Mouse (Mus musculus): ENCODE data around the gene Nes. TPM values are rescaled to one million over a fixed set of nuclear protein-coding genes. Genes with fewer than 3 reads are reported as not detected.

Nes gene
- polyA plus RNA-seq, 1 experiment from 2014 or later, result 22.2 TPM

DNA sequence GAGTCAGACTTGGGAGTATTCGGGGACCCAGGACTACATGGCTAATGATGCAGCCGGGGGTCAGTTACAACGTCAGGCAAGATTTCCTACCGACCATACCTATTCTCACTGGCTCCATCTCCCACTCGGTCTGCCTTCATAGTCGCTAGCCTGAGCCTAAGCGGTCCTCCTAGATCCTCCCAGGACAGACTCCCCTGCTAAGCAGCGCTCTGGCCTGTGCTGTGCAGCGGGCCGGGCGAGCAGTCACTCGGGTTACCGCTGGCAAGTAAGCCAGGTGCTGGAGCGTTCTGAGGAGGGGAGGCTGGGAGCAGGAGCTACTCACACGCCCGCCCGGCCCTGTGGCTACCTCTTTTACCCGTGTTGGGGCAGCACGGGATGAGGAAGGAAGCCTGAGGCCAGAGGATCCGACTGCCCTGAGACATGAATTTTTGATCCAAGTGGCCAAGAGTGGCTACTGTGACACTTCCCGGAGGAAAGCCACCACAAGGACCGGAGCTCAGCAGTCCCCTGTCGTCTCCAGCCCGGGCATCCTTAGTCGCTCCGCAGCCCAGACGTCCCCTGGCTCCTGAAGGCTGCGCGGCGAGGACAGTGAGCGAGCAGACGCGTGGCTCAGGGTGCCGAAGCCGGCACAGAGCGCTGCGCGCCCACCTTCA is 28.5 kb downstream of the Nes start:
- no peak overlapping the region for H3K9ac ChIP-seq (replicated peaks; ENCODE audit: low read depth)
- H3K4me2 ChIP-seq (replicated peaks; ENCODE audit: low read depth, low read length), result peak overlapping the region; percentile 56
- no peak for DNase-seq (ENCODE audit: low spot score)
- H3K4me3 ChIP-seq (ENCODE audit: low read depth, low read length), result peak overlapping the region; percentile 26; the same call in 1 of the 2 replicates
- peaks cover 16% of the 10 kb centered on the region for H3K4me1 ChIP-seq (ENCODE audit: insufficient read depth, low read depth, low read length)
- no peaks in the 10 kb centered on the region for H3K36me3 ChIP-seq (ENCODE audit: insufficient read depth, low read length)
- 2% methylated on average over 38 of the region's 38 CpGs for WGBS
- peaks cover 58% of the 10 kb centered on the region for H3K27me3 ChIP-seq (replicated peaks; ENCODE audit: insufficient read depth, low read length)
- H3K9me3 ChIP-seq (ENCODE audit: low read length), result no peaks in the 10 kb centered on the region
- TF ChIP-seq EP300 (IDR thresholded peaks at IDR 0.05) (no peak), CTCF (IDR thresholded peaks at IDR 0.05) (no peak)
- ATAC-seq, result no peak
- no peak overlapping the region for H3K27ac ChIP-seq (ENCODE audit: low read length)

DNA sequence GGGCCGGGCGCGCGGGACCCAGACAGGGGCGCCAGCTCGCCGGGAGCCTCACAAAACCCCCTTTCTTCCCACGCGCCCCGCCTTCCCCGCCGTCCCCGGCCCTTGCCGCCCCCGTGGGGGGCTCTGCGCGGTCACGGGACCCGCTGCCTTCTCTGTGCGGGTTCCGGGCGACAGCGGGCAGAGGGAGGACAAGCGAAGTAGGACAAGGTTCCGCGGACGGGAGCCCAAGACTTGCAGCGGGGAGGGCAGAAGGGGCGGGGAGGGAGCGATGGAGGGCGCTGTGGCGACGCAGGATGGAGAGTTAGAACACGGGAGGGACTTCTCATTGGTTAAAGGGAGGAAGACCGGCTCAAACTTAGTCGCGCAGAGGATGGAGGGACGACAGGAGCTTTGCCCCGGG is 29.3 kb downstream of the Nes start, which contains the start of gene Bcan:
Bcan (minus strand) TSS at position 50 of the 400 bp plus-strand sequence.
- ATAC-seq (no peak), DNase-seq (ENCODE audit: low spot score) (no peak)
- no peak within 1 kb of the TSS for H3K27ac ChIP-seq (ENCODE audit: low read length)
- no peaks in the 10 kb centered on the region for H3K9me3 ChIP-seq (ENCODE audit: low read length)
- no peak within 1 kb of the TSS for H3K9ac ChIP-seq (replicated peaks; ENCODE audit: low read depth)
- TF ChIP-seq EP300 (IDR thresholded peaks at IDR 0.05) (no peak), CTCF (IDR thresholded peaks at IDR 0.05) (peak; percentile 18; the same call in 1 of the 2 replicates)
- 4% methylated on average over 29 of the region's 39 CpGs for WGBS
- peaks cover 58% of the 10 kb centered on the region for H3K27me3 ChIP-seq (replicated peaks; ENCODE audit: insufficient read depth, low read length)
- H3K36me3 ChIP-seq (ENCODE audit: insufficient read depth, low read length), result no peaks in the 10 kb centered on the region
- peak within 1 kb of the TSS; percentile 56 for H3K4me2 ChIP-seq (replicated peaks; ENCODE audit: low read depth, low read length)
- H3K4me1 ChIP-seq (ENCODE audit: insufficient read depth, low read depth, low read length), result peaks cover 16% of the 10 kb centered on the region
- H3K4me3 ChIP-seq (ENCODE audit: low read depth, low read length), result peak within 1 kb of the TSS; percentile 26; the same call in 1 of the 2 replicates

DNA sequence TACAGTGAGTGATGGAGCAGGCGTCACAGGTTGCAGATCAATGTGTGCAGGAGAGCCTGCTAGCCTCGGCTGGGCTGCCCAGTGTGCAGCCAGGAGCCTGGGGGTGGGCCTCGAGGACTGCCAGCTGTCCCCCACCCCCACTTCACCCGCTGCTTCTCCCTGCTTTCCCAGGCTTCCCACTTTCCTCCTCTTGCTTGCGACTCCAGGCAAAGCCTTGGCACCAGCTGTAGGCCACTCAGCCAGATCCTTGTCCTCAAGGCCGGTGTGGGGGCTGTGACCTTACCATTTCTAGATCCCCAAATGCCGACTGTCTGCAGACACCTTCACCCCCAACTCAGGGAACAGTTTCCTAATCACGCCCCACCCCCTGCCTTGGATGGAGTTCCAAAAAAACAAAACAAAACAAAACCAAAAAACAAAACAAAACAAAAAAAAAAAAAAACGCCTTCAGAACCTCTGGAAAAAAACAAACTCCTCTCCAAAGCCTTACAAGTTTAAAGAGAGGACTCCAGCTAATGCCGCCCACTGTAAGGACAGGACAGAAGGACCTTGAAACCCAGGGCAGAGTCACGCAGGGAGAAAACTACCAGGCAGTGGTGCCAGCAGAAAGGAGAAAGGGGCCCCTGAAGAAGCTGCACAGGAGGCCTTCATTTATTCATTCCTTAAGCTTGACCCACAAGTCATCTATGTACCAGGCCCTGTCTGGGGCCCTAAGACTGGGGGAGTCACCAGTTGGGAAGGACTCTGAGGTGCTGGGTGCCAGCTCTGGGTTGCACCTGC is 30.1 kb downstream of the Nes start:
- ATAC-seq, result no peak
- H3K4me3 ChIP-seq (ENCODE audit: low read depth, low read length), result peak overlapping the region; percentile 26; the same call in 1 of the 2 replicates

DNA sequence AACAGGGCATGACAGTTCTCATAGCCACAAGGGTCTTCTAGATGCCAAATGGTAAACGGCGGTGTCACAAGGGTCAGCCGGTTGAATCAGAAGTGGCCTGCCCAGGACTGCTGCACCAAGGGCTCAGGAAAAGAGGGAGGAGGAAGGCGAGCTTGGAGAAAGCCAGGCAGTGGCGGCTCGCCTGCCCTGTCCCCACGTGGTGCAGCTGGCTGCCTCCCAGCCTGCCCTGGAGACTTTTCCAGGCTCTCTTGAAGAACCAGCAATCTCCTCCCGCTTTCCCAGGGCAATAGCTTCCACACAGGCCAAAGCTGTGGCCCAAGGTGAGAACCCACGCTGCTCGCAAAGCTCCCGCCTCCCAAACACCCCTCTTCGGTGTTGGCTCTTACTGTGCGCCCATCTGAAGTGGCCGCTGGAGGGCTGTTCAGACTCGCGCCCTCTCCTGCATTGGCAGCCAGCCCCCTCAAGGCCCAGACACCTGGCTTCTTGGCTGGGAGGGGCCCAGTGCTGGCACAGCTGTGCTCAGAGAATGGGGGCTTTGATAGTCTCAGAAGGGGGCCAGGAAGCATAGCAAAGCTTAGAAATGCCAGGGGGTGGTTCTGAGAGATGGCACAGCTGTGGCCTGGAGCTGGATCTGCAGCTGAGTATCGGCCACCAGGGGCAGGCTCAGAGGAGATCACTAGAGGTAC is 31.6 kb downstream of the Nes start:
- Histone ChIP-seq H3K36me3 (ENCODE audit: insufficient read depth, low read length) (no peaks in the 10 kb centered on the region), H3K4me1 (ENCODE audit: insufficient read depth, low read depth, low read length) (peaks cover 10% of the 10 kb centered on the region; the same call in 1 of the 2 replicates), H3K9ac (replicated peaks; ENCODE audit: low read depth) (no peak overlapping the region), H3K4me2 (replicated peaks; ENCODE audit: low read depth, low read length) (no peak overlapping the region), H3K9me3 (ENCODE audit: low read length) (no peaks in the 10 kb centered on the region), H3K27me3 (replicated peaks; ENCODE audit: insufficient read depth, low read length) (peaks cover 40% of the 10 kb centered on the region), H3K4me3 (ENCODE audit: low read depth, low read length) (no peak overlapping the region), H3K27ac (ENCODE audit: low read length) (no peak overlapping the region)
- TF ChIP-seq EP300 (IDR thresholded peaks at IDR 0.05) (no peak), CTCF (IDR thresholded peaks at IDR 0.05) (peak; percentile 30)
- 2% methylated on average over 16 of the region's 17 CpGs for WGBS
- peak; percentile 75 for ATAC-seq
- DNase-seq (ENCODE audit: low spot score), result peak; percentile 62

More for the DNA sequence above, 30.1 kb downstream of the Nes start:
- DNase-seq (ENCODE audit: low spot score), result no peak
- H3K9me3 ChIP-seq (ENCODE audit: low read length), result no peaks in the 10 kb centered on the region
- WGBS, result 16% methylated on average over 11 of the region's 11 CpGs
- H3K9ac ChIP-seq (replicated peaks; ENCODE audit: low read depth), result no peak overlapping the region
- TF ChIP-seq CTCF (IDR thresholded peaks at IDR 0.05) (no peak), EP300 (IDR thresholded peaks at IDR 0.05) (no peak)
- H3K27me3 ChIP-seq (replicated peaks; ENCODE audit: insufficient read depth, low read length), result peaks cover 54% of the 10 kb centered on the region
- no peak overlapping the region for H3K4me2 ChIP-seq (replicated peaks; ENCODE audit: low read depth, low read length)
- peaks cover 16% of the 10 kb centered on the region for H3K4me1 ChIP-seq (ENCODE audit: insufficient read depth, low read depth, low read length)
- no peak overlapping the region for H3K27ac ChIP-seq (ENCODE audit: low read length)
- no peaks in the 10 kb centered on the region for H3K36me3 ChIP-seq (ENCODE audit: insufficient read depth, low read length)

DNA sequence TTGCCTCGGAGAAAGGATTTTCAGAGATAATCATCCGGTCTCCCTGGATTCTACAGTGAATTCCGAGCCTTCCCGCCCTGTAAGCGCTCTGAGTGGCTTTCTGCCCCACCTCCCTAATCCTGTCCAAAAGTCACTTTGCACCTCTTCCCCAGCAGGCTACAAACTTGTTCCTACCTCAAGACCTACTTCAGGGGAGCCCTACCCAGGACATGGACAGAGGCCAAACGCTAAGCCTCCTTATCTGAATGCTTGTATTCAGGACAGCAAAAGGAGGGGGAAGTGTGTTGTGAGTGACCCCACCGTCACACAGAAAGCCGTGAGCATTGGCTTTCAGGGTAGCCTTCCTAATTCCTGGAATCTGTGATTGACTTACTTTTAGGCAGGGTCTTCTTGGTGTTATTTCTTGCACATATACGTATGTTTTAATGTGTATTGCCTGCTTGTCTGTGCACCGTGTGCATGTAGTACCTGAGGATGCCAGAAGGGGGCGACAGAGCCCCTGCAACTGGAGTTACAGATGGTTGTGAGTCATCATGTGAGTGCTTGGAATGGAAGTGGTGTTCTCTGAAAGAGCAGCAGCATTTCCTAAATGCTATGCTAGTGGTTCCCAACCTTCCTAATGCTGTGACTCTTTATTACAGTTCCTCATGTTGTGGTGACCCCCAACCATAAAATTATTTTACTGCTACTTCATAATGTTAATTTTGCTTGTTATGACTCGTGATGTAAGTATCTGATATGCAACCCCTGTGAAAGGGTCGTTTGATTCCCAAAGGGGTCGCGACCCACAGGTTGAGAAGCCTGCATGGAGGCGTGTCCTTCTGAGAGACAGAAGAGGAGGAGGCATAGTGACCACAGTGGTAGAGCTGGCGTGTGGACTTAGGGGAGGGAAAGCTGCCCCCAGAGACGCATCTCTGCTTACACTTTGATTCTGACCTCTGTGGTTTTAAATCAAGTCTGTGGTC is 35.2 kb downstream of the Nes start:
- 51% methylated on average over 18 of the region's 18 CpGs for WGBS
- 0 out of 2 replicates have a peak, but pooled peaks cover 7% of the 10 kb centered on the region for H3K4me1 ChIP-seq (ENCODE audit: insufficient read depth, low read depth, low read length)
- no peak for TF ChIP-seq EP300 (IDR thresholded peaks at IDR 0.05)
- TF ChIP-seq CTCF (IDR thresholded peaks at IDR 0.05), result peak; percentile 75
- no peak overlapping the region for H3K4me3 ChIP-seq (ENCODE audit: low read depth, low read length)
- H3K27ac ChIP-seq (ENCODE audit: low read length), result no peak overlapping the region
- H3K9me3 ChIP-seq (ENCODE audit: low read length), result no peaks in the 10 kb centered on the region
- no peak overlapping the region for H3K4me2 ChIP-seq (replicated peaks; ENCODE audit: low read depth, low read length)
- DNase-seq (ENCODE audit: low spot score) (peak; percentile 88), ATAC-seq (peak; percentile 74)
- H3K36me3 ChIP-seq (ENCODE audit: insufficient read depth, low read length), result no peaks in the 10 kb centered on the region
- H3K27me3 ChIP-seq (replicated peaks; ENCODE audit: insufficient read depth, low read length), result peaks cover 5% of the 10 kb centered on the region; the same call in 1 of the 2 replicates
- H3K9ac ChIP-seq (replicated peaks; ENCODE audit: low read depth), result no peak overlapping the region
